Mouse (Mus musculus): ENCODE data around the gene Plin4. TPM values are rescaled to one million over a fixed set of nuclear protein-coding genes. Genes with fewer than 3 reads are reported as not detected.

The Plin4 gene
- polyA plus RNA-seq, 1 experiment from 2014 or later: 0.08 TPM

DNA sequence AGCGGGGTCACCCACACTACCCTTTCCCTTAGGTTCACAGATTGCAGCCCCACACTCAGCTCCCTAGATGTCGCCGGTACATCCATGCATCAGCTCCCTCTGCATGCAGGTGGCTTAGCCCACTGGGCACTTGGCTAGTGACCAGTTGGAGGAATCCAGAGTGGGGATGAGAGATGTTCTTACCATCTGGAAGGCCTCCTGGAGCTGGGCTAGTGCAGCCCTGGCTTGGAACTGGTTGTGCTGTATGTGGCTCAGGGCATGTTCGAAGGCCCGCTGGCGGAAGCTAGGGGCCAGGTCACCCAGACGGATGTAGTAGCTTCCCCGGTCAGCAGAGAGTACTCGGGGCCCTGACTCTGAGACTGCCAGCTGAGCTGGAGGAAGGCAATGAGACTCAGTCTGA, 6.7 kb downstream of the Plin4 start:
- Histone ChIP-seq H3K36me3 (ENCODE audit: control insufficient read depth, insufficient read depth, low read length) (peaks cover 58% of the 10 kb centered on the region), H3K27me3 (replicated peaks; ENCODE audit: control insufficient read depth, insufficient read depth, low read length) (no peaks in the 10 kb centered on the region)

DNA sequence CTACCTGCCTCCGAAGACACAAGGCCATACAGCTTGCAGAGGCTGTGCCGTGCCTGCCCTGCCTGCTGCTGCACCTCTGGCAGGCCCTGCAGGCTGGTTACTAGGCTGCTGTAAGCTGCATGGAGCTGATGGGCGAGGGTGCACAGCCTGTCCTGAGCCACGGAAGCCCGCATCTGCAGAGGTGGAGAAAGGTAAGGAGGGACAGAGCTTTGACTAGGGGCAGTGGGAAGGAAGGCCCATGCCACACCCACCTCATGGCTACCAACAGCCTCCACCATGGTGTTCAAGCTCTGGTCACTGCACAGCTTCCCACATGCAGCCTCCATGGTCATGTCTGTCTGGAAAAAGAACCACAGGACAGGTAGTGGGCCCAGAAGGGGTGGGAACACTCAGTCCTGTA, 7.4 kb downstream of the Plin4 start:
- peaks cover 66% of the 10 kb centered on the region for H3K36me3 ChIP-seq (ENCODE audit: control insufficient read depth, insufficient read depth, low read length)
- ATAC-seq (replicated peaks; ENCODE audit: low FRiP score, low TSS enrichment, low read depth): no peak

More for the DNA sequence above, 6.7 kb downstream of the Plin4 start:
- Histone ChIP-seq H3K9me3 (ENCODE audit: control insufficient read depth, low read length) (no peaks in the 10 kb centered on the region), H3K9ac (ENCODE audit: low read length) (no peak overlapping the region), H3K4me2 (ENCODE audit: low read length) (no peak overlapping the region), H3K4me3 (ENCODE audit: low read depth, low read length) (no peak overlapping the region), H3K4me1 (replicated peaks; ENCODE audit: control insufficient read depth, insufficient read depth, low read length) (no peaks in the 10 kb centered on the region), H3K27ac (ENCODE audit: low read depth) (no peak overlapping the region)
- no peak for ATAC-seq (replicated peaks; ENCODE audit: low FRiP score, low TSS enrichment, low read depth)
- 94% methylated on average over 9 of the region's 9 CpGs for WGBS
- no peak for DNase-seq (ENCODE audit: low spot score)

DNA sequence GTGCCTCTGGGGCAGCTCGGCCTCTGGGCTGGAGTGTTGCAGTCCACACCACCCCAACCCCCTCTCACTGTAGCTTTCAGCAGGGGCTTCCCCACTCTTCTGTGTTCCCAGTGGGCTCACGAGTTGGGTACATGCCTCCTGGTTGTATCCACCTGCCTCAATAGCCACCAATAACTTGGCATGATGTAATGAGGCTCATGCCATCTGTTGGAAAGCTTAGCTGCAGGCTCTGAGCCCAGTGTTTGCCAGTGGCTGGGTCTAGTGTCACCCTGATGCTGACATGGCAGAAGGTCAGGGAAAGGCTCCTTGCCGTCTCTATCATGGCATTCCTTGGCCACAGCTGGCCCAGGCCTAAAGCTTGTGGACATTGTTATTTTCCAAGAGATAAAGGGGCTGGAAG, 8.8 kb downstream of the Plin4 start:
- H3K4me1 ChIP-seq (replicated peaks; ENCODE audit: control insufficient read depth, insufficient read depth, low read length): no peaks in the 10 kb centered on the region
- no peak overlapping the region for H3K9ac ChIP-seq (ENCODE audit: low read length)
- no peak overlapping the region for H3K4me2 ChIP-seq (ENCODE audit: low read length)
- DNase-seq (ENCODE audit: low spot score) (no peak), ATAC-seq (replicated peaks; ENCODE audit: low FRiP score, low TSS enrichment, low read depth) (no peak)
- H3K36me3 ChIP-seq (ENCODE audit: control insufficient read depth, insufficient read depth, low read length): peaks cover 80% of the 10 kb centered on the region
- no peak overlapping the region for H3K4me3 ChIP-seq (ENCODE audit: low read depth, low read length)
- H3K9me3 ChIP-seq (ENCODE audit: control insufficient read depth, low read length): no peaks in the 10 kb centered on the region
- H3K27me3 ChIP-seq (replicated peaks; ENCODE audit: control insufficient read depth, insufficient read depth, low read length): no peaks in the 10 kb centered on the region
- H3K27ac ChIP-seq (ENCODE audit: low read depth): no peak overlapping the region
- 94% methylated on average over 3 of the region's 3 CpGs for WGBS

More for the DNA sequence above, 7.4 kb downstream of the Plin4 start:
- H3K9ac ChIP-seq (ENCODE audit: low read length): no peak overlapping the region
- H3K4me3 ChIP-seq (ENCODE audit: low read depth, low read length): no peak overlapping the region
- H3K27ac ChIP-seq (ENCODE audit: low read depth): no peak overlapping the region
- no peak overlapping the region for H3K4me2 ChIP-seq (ENCODE audit: low read length)
- no peaks in the 10 kb centered on the region for H3K4me1 ChIP-seq (replicated peaks; ENCODE audit: control insufficient read depth, insufficient read depth, low read length)
- H3K27me3 ChIP-seq (replicated peaks; ENCODE audit: control insufficient read depth, insufficient read depth, low read length): no peaks in the 10 kb centered on the region
- no peaks in the 10 kb centered on the region for H3K9me3 ChIP-seq (ENCODE audit: control insufficient read depth, low read length)
- WGBS: 91% methylated on average over 5 of the region's 5 CpGs
- no peak for DNase-seq (ENCODE audit: low spot score)

DNA sequence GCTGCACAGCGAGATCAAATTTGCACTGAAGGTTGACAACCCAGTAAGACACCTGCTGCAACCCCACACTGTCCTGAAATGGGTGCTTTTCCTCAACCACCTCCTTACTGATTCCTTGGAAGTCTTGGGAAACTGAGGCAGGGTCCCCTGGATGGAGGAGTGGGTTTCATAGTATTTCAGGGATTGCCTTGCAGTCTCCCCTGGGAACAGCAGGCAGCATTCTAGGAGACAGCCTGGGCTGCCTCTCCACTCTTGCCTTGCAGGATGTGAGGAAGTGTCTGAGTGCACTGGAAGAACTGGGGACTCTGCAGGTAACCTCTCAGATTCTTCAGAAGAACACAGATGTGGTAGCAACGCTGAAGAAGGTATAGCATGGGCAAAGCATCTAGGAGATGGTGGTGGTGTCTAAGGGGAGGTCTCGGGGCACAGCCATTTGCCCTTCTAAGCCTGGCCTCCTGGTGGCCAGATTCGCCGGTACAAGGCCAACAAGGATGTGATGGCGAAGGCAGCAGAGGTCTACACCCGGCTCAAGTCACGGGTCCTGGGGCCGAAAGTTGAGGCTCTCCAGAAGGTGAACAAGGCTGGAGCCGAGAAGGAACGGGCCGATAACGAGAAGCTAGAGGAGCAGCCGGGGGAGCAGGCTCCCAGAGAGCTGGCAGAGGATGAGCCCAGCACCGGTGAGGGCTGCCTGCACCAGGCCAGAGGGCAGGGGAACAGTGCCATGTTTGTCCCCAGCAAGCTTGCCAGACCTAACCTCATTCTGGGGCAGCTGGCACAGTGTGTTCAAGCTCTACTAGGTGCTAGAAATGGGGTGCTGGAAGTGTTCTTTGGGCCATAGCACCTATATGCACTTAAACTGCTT, 10.7 kb downstream of the Plin4 start:
- DNase-seq (ENCODE audit: low spot score): no peak
- Histone ChIP-seq H3K36me3 (ENCODE audit: control insufficient read depth, insufficient read depth, low read length) (peaks cover 87% of the 10 kb centered on the region), H3K27ac (ENCODE audit: low read depth) (no peak overlapping the region), H3K27me3 (replicated peaks; ENCODE audit: control insufficient read depth, insufficient read depth, low read length) (no peaks in the 10 kb centered on the region), H3K4me3 (ENCODE audit: low read depth, low read length) (no peak overlapping the region), H3K4me1 (replicated peaks; ENCODE audit: control insufficient read depth, insufficient read depth, low read length) (no peaks in the 10 kb centered on the region), H3K4me2 (ENCODE audit: low read length) (no peak overlapping the region), H3K9me3 (ENCODE audit: control insufficient read depth, low read length) (no peaks in the 10 kb centered on the region), H3K9ac (ENCODE audit: low read length) (no peak overlapping the region)
- WGBS: 89% methylated on average over 15 of the region's 15 CpGs
- ATAC-seq (replicated peaks; ENCODE audit: low FRiP score, low TSS enrichment, low read depth): no peak

DNA sequence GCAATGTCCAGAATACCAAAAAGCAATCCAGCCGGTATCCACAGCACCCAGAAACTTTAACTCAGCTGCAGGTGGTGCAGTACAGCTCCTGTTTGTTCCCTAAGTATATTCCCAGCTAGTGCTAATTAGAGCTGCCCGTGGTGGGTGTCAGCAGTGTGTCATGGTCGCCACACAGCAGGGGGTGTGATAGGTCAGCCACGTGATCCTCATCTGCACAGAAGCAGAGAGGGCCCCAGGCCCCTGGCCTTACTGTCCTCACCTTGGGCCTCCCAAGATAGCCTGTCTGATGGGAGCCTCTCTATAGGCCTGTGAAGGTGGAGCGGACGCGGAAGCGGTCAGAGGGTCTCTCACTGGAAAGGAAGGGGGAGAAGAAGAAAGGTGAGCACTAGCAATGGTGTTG, 11.4 kb downstream of the Plin4 start:
- Histone ChIP-seq H3K27ac (ENCODE audit: low read depth) (no peak overlapping the region), H3K4me2 (ENCODE audit: low read length) (no peak overlapping the region), H3K27me3 (replicated peaks; ENCODE audit: control insufficient read depth, insufficient read depth, low read length) (no peaks in the 10 kb centered on the region), H3K36me3 (ENCODE audit: control insufficient read depth, insufficient read depth, low read length) (peaks cover 87% of the 10 kb centered on the region), H3K9me3 (ENCODE audit: control insufficient read depth, low read length) (no peaks in the 10 kb centered on the region), H3K4me3 (ENCODE audit: low read depth, low read length) (no peak overlapping the region), H3K9ac (ENCODE audit: low read length) (no peak overlapping the region), H3K4me1 (replicated peaks; ENCODE audit: control insufficient read depth, insufficient read depth, low read length) (no peaks in the 10 kb centered on the region)
- DNase-seq (ENCODE audit: low spot score) (no peak), ATAC-seq (replicated peaks; ENCODE audit: low FRiP score, low TSS enrichment, low read depth) (no peak)
- 95% methylated on average over 8 of the region's 8 CpGs for WGBS

DNA sequence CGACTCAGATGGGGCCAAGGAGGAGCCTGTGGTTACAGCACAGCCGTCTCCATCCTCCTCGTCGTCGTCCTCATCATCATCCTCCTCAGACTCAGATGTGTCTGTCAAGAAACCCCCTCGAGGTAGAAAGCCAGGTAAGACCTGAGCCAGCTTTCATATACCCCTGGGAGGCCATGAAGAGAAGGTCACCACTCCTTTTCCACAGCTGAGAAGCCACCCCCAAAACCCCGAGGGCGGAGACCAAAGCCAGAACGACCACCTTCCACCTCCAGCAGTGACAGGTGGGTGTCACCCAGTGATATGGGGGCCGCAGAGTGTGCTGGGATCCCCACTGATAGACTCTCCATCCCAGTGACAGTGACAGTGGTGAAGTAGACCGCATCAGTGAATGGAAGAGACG, 12.7 kb downstream of the Plin4 start:
- Histone ChIP-seq H3K27me3 (replicated peaks; ENCODE audit: control insufficient read depth, insufficient read depth, low read length) (no peaks in the 10 kb centered on the region), H3K9ac (ENCODE audit: low read length) (no peak overlapping the region), H3K9me3 (ENCODE audit: control insufficient read depth, low read length) (no peaks in the 10 kb centered on the region), H3K4me3 (ENCODE audit: low read depth, low read length) (no peak overlapping the region), H3K36me3 (ENCODE audit: control insufficient read depth, insufficient read depth, low read length) (peaks cover 81% of the 10 kb centered on the region), H3K27ac (ENCODE audit: low read depth) (no peak overlapping the region), H3K4me1 (replicated peaks; ENCODE audit: control insufficient read depth, insufficient read depth, low read length) (no peaks in the 10 kb centered on the region), H3K4me2 (ENCODE audit: low read length) (no peak overlapping the region)
- ATAC-seq (replicated peaks; ENCODE audit: low FRiP score, low TSS enrichment, low read depth) (no peak), DNase-seq (ENCODE audit: low spot score) (no peak)
- 88% methylated on average over 12 of the region's 12 CpGs for WGBS

DNA sequence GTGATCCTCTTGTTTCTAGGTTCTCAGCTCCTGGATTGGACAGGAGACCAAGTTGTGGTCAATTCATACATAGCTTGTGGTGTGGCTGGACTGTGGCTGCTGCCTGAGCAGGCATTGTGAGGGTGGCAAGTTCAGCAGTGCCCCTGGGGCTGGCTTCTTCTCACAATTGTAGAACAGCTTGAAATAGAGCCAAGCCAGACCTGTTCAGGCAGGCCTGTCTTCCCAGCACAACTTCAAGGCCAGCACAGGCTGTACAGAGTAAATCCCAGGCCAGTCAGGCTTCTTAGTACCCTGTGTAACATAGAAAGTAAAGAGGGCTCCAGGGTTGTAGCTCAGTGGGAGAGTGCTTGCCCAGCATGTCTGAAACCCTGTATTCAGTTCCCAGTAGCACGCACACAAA, 16.8 kb downstream of the Plin4 start:
- ATAC-seq (replicated peaks; ENCODE audit: low FRiP score, low TSS enrichment, low read depth): no peak
- no peak overlapping the region for H3K4me2 ChIP-seq (ENCODE audit: low read length)
- peaks cover 67% of the 10 kb centered on the region for H3K36me3 ChIP-seq (ENCODE audit: control insufficient read depth, insufficient read depth, low read length)
- no peaks in the 10 kb centered on the region for H3K9me3 ChIP-seq (ENCODE audit: control insufficient read depth, low read length)
- no peak overlapping the region for H3K9ac ChIP-seq (ENCODE audit: low read length)
- H3K27ac ChIP-seq (ENCODE audit: low read depth): no peak overlapping the region
- no peak overlapping the region for H3K4me3 ChIP-seq (ENCODE audit: low read depth, low read length)
- DNase-seq (ENCODE audit: low spot score): no peak
- 100% methylated on average over 1 of the region's 1 CpGs for WGBS
- no peaks in the 10 kb centered on the region for H3K4me1 ChIP-seq (replicated peaks; ENCODE audit: control insufficient read depth, insufficient read depth, low read length)
- H3K27me3 ChIP-seq (replicated peaks; ENCODE audit: control insufficient read depth, insufficient read depth, low read length): no peaks in the 10 kb centered on the region

DNA sequence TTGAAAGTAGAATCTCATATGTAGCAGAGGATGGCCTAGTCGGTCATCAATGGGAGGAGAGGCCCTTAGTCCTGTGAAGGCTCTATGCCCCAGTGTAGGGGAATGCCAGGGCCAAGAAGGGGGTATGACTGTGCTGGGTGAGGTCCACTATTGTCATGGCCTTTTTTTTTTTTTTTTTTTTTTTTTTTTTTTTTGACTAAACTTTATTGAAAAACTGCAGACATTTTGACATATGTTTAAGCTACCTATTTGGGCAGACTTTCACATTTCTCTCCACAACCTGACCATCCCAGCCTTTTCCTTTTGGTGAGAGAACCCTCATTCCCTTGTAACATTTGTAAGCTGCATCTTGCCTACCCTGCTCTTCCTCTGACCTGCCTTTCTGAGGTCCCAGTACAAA, 17.3 kb downstream of the Plin4 start:
- H3K27me3 ChIP-seq (replicated peaks; ENCODE audit: control insufficient read depth, insufficient read depth, low read length): no peaks in the 10 kb centered on the region
- DNase-seq (ENCODE audit: low spot score) (no peak), ATAC-seq (replicated peaks; ENCODE audit: low FRiP score, low TSS enrichment, low read depth) (no peak)
- no peak overlapping the region for H3K27ac ChIP-seq (ENCODE audit: low read depth)
- H3K9ac ChIP-seq (ENCODE audit: low read length): no peak overlapping the region
- H3K36me3 ChIP-seq (ENCODE audit: control insufficient read depth, insufficient read depth, low read length): peaks cover 63% of the 10 kb centered on the region
- 100% methylated on average over 1 of the region's 1 CpGs for WGBS
- H3K4me2 ChIP-seq (ENCODE audit: low read length): no peak overlapping the region
- no peaks in the 10 kb centered on the region for H3K4me1 ChIP-seq (replicated peaks; ENCODE audit: control insufficient read depth, insufficient read depth, low read length)
- no peak overlapping the region for H3K4me3 ChIP-seq (ENCODE audit: low read depth, low read length)
- H3K9me3 ChIP-seq (ENCODE audit: control insufficient read depth, low read length): no peaks in the 10 kb centered on the region
